Mouse (Mus musculus) bone marrow macrophage, adult 2 months (primary cell): ENCODE data around the gene Mid1.

Experiments
- CTCF ChIP-seq: IDR thresholded peaks from 2 replicates; pipeline ENCODE4 v1.5.1; 2012; ENCODE audit warnings: low read depth, mild to moderate bottlenecking, low read length, moderate library complexity
- POLR2A ChIP-seq: IDR thresholded peaks from 2 replicates; pipeline ENCODE4 v1.6.1; 2012; ENCODE audit warnings: mild to moderate bottlenecking, low read depth, low read length, borderline replicate concordance

- TF ChIP-seq POLR2A (no peak), CTCF (no peak)
These were observed 50.5 kb downstream of the Mid1 start for GRCm38 (mm10) chrX:169735387-169735969.
